In the genomic region with DNA sequence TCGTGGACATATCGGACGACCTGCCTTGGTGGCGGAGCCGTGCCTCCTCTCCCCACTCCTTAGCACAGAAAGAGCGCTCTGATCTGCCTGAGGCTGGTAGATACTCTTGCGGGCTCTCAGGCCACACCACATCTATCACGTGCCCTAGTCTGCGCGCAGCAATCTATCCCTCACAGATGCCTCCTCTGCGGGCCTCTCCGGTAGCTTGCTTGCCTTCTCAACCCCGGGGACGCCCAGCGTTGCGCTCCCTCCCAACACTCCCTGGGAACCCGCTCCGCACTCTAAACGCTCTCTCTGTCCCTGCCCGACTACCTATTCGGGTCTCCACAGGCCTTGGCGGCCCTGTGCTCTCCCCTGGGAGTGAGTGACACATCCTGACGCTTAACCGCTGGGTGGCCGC, we compare ENCODE assay signal across 8 mouse cellular contexts. TPM values are rescaled to one million over a fixed set of nuclear protein-coding genes. Genes with fewer than 3 reads are reported as not detected.
A peak's percentile ranks its signal among the peaks of the same experiment; 100 is the strongest.
DNase-seq lines count a peak whose midpoint lies in the region; ATAC-seq and TF ChIP-seq lines count a peak whose summit lies in the region.

A gene (plus strand): TSS at position 141 of the 400 bp plus-strand sequence.

- 3% methylated on average over 25 of the region's 25 CpGs for WGBS in hindbrain, embryonic 10.5 days
- WGBS in neural tube, embryonic 15.5 days = under 1% methylated on average over 25 of the region's 25 CpGs

- H3K36me3 ChIP-seq in hindbrain, embryonic 10.5 days = no peaks in the 10 kb centered on the region
- no peaks in the 10 kb centered on the region for H3K36me3 ChIP-seq in neural tube, embryonic 15.5 days

- H3K4me2 ChIP-seq in neural tube, embryonic 15.5 days = peak within 1 kb of the TSS; percentile 96

- ATAC-seq in neural tube, embryonic 15.5 days (ENCODE audit: low FRiP score) = 0 out of 2 replicates have a peak, but pooled peaks have one; percentile 34

- peaks cover 47% of the 10 kb centered on the region for H3K4me1 ChIP-seq in hindbrain, embryonic 10.5 days (replicated peaks)
- peaks cover 41% of the 10 kb centered on the region for H3K4me1 ChIP-seq in neural tube, embryonic 15.5 days

- no peak for DNase-seq in gastrocnemius, adult 2 months
- DNase-seq in gastrocnemius, postnatal 25 days = no peak
- peak; percentile 84 for DNase-seq in brain, adult 2 months (ENCODE audit: low read depth, low spot score)
- DNase-seq in hindbrain, embryonic 10.5 days (ENCODE audit: low spot score) = peak; percentile 58
- DNase-seq in left cerebral cortex, postnatal 4 days = no peak
- no peak for DNase-seq in urinary bladder, postnatal 4 days (ENCODE audit: low spot score in 2 of 2)
- DNase-seq in c-Kit-positive CD71-positive TER-119-positive erythroid progenitor cells, embryonic 14.5 days (ENCODE audit: low spot score) = no peak

- H3K27me3 ChIP-seq in hindbrain, embryonic 10.5 days (ENCODE audit: insufficient read depth, poor library complexity, severe bottlenecking) = peaks cover 88% of the 10 kb centered on the region
- peaks cover 55% of the 10 kb centered on the region for H3K27me3 ChIP-seq in neural tube, embryonic 15.5 days (replicated peaks)

- peak within 1 kb of the TSS; percentile 60 for H3K4me3 ChIP-seq in gastrocnemius, adult 2 months
- H3K4me3 ChIP-seq in hindbrain, embryonic 10.5 days = peak within 1 kb of the TSS; percentile 67
- peak within 1 kb of the TSS; percentile 63 for H3K4me3 ChIP-seq in neural tube, embryonic 15.5 days (replicated peaks)

- no peak for TF ChIP-seq CTCF in gastrocnemius, adult 2 months (IDR thresholded peaks at IDR 0.05)

- H3K9ac ChIP-seq in neural tube, embryonic 15.5 days (replicated peaks) = peak within 1 kb of the TSS; percentile 73

- H3K9me3 ChIP-seq in hindbrain, embryonic 10.5 days = peaks cover 2% of the 10 kb centered on the region; the same call in 1 of the 2 replicates
- H3K9me3 ChIP-seq in neural tube, embryonic 15.5 days (replicated peaks) = no peaks in the 10 kb centered on the region

- intact Hi-C loops in gastrocnemius, adult 2 months (cut with DNase I) = no loop called here
- intact Hi-C loops in left cerebral cortex, postnatal 4 days (cut with DNase I) = loop anchor here (5.0 to 10.0 kb wide), 2 partner anchors 1201 to 1703 kb away; no protein-coding TSS in a partner anchor

- H3K27ac ChIP-seq in gastrocnemius, adult 2 months = no peak within 1 kb of the TSS
- peak within 1 kb of the TSS; percentile 81 for H3K27ac ChIP-seq in hindbrain, embryonic 10.5 days
- H3K27ac ChIP-seq in neural tube, embryonic 15.5 days (replicated peaks) = peak within 1 kb of the TSS; percentile 76

RNA-seq across cellular contexts. Expression of the gene that starts here (rescaled TPM):
- total RNA-seq in gastrocnemius, adult 2 months (2021) = under 1 TPM; 0.20 to 0.56 TPM
- total RNA-seq in gastrocnemius, postnatal 25 days (2021) = under 1 TPM; 0.03 to 0.24 TPM
- 0.21 and 0.41 TPM in 2 replicates for polyA plus RNA-seq in hindbrain, embryonic 10.5 days (2016; fragmentation: Nextera tagmentation; extraction: Ambion mirVana)
- 10 to 100 TPM; 62.9 to 66.4 TPM for total RNA-seq in left cerebral cortex, postnatal 4 days (2021)
- polyA plus RNA-seq in neural tube, embryonic 15.5 days (2015; fragmentation: Nextera tagmentation; extraction: Ambion mirVana) = 4.9 and 5.6 TPM in 2 replicates

Comparison
In these comparisons a context has a peak if more than half of its experiments do, and no peak if none do; other contexts are left out.
1. RNA of the gene that starts here (total RNA-seq): 62.9 to 66.4 TPM in left cerebral cortex, postnatal 4 days; 0.20 to 0.56 TPM in gastrocnemius, adult 2 months and 0.03 to 0.24 TPM in gastrocnemius, postnatal 25 days; every median in the first group is over 10 times any median in the second.
2. Peak in DNase-seq, H3K4me3 ChIP-seq and H3K27ac ChIP-seq in hindbrain, embryonic 10.5 days; RNA of the gene not detected or under 1 TPM.
3. Peak in every context shown above with its lines, with median percentiles within 50 percentile points of each other: H3K4me3 ChIP-seq.